Comparison of ENCODE assay signal across 7 mouse cellular contexts in genomic region chr7:134550221-134550809, GRCm38 (mm10).
DNase-seq lines count a peak whose midpoint lies in the region; ATAC-seq and TF ChIP-seq lines count a peak whose summit lies in the region.

No protein-coding gene starts in this region.

- H3K4me2 ChIP-seq in heart, postnatal 0 days (ENCODE audit: low read depth, low read length): no peak overlapping the region

- no peak overlapping the region for H3K4me3 ChIP-seq in heart, postnatal 0 days (ENCODE audit: low read depth, low read length)

- peaks cover 16% of the 10 kb centered on the region for H3K4me1 ChIP-seq in heart, postnatal 0 days (ENCODE audit: control insufficient read depth, insufficient read depth)

- H3K9ac ChIP-seq in heart, postnatal 0 days (replicated peaks; ENCODE audit: low read depth, low read length): no peak overlapping the region

- WGBS in heart, postnatal 0 days: 34% methylated on average over 7 of the region's 7 CpGs

- no peaks in the 10 kb centered on the region for H3K36me3 ChIP-seq in heart, postnatal 0 days (replicated peaks; ENCODE audit: control insufficient read depth, insufficient read depth, low read length)

- ATAC-seq in heart, postnatal 0 days (ENCODE audit: insufficient read depth, low read depth): 0 out of 2 replicates have a peak, but pooled peaks have one; percentile 30

- peak; percentile 21 for DNase-seq in right cerebral cortex, adult 18-20 months
- no peak for DNase-seq in right cerebral cortex, postnatal 4 days
- no peak for DNase-seq in heart, postnatal 0 days (ENCODE audit: low spot score)
- DNase-seq in kidney, postnatal 10 days: peak; percentile 48
- peak; percentile 21 for DNase-seq in mesoderm, embryonic 11.5 days (ENCODE audit: low read depth, low spot score)
- no peak for DNase-seq in T-cell, adult 2 months (ENCODE audit: low spot score)
- DNase-seq in B cell, adult 2 months: no peak

- no peaks in the 10 kb centered on the region for H3K27me3 ChIP-seq in heart, postnatal 0 days (ENCODE audit: control insufficient read depth, insufficient read depth, low read length)

- no peaks in the 10 kb centered on the region for H3K9me3 ChIP-seq in heart, postnatal 0 days (replicated peaks; ENCODE audit: control insufficient read depth, low read length)

- H3K27ac ChIP-seq in heart, postnatal 0 days (ENCODE audit: low read depth): no peak overlapping the region

- no peak for TF ChIP-seq EP300 in heart, postnatal 0 days (IDR thresholded peaks at IDR 0.05; ENCODE audit: low read depth)

- no peak for TF ChIP-seq CTCF in heart, postnatal 0 days (IDR thresholded peaks at IDR 0.05; ENCODE audit: low read depth)

Comparison
In these comparisons a context has a peak if more than half of its experiments do, and no peak if none do; other contexts are left out.
1. DNase-seq: peak in right cerebral cortex, adult 18-20 months (single experiment), kidney, postnatal 10 days (single experiment) and mesoderm, embryonic 11.5 days (single experiment); none in right cerebral cortex, postnatal 4 days (single experiment), heart, postnatal 0 days (single experiment), T-cell, adult 2 months (single experiment) and B cell, adult 2 months (0 of 2).